Comparison of ENCODE assay signal across 22 mouse cellular contexts in the genomic region with DNA sequence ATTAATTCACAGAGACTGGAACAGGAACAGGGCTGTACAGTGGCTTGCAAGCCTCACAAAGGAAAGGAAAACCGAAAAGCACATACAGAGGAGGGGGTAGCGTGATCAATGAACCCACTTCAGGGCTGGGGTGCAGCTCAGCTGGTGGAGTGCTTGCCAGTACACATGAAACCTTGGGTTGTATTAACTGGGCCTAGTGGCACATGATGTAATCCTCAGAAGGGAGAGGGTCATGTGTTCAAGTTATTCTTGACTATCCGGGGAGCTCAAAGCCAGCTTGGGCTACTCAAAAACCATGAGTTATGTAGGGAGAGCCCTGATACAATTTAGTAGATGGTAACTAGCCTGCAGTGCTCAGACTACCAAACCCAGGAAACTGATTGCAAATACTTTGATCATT.
A peak's percentile ranks its signal among the peaks of the same experiment; 100 is the strongest.
DNase-seq lines count a peak whose midpoint lies in the region; ATAC-seq and TF ChIP-seq lines count a peak whose summit lies in the region.
"Had no signal": no experiment of that assay in that cellular context is flagged by ENCODE, and none has a peak within 500 bp of the region (broad histone marks: within the 10 kb centered on the region; RNA-seq: fewer than 3 reads in every experiment).

No protein-coding gene starts in this region.

- H3K27me3 ChIP-seq in heart, embryonic 10.5 days (ENCODE audit: insufficient read depth, poor library complexity, severe bottlenecking), result no peaks in the 10 kb centered on the region
- H3K27me3 ChIP-seq in midbrain, embryonic 15.5 days (replicated peaks), result no peaks in the 10 kb centered on the region
- no peaks in the 10 kb centered on the region for H3K27me3 ChIP-seq in midbrain, embryonic 13.5 days
- no peaks in the 10 kb centered on the region for H3K27me3 ChIP-seq in CH12.LX (replicated peaks)
- H3K27me3 ChIP-seq: forebrain, embryonic 13.5 days; heart, embryonic 12.5 days; heart, embryonic 15.5 days; hindbrain, embryonic 12.5 days; hindbrain, embryonic 15.5 days had no signal

- H3K79me2 ChIP-seq in CH12.LX (replicated peaks; ENCODE audit: control insufficient read depth, extremely low read depth, insufficient read depth, poor library complexity, severe bottlenecking), result peaks cover 17% of the 10 kb centered on the region; the same call in 1 of the 2 replicates

- no peak for TF ChIP-seq EP300 in CH12.LX (IDR thresholded peaks at IDR 0.05; ENCODE audit: low read length)

- 0 out of 2 replicates have a peak overlapping the region, but pooled peaks have one; percentile 1 for H3K27ac ChIP-seq in heart, embryonic 10.5 days
- no peak overlapping the region for H3K27ac ChIP-seq in midbrain, embryonic 15.5 days
- no peak overlapping the region for H3K27ac ChIP-seq in midbrain, embryonic 13.5 days
- peak overlapping the region; percentile 99 for H3K27ac ChIP-seq in CH12.LX (ENCODE audit: insufficient read depth, low read depth)
- H3K27ac ChIP-seq: forebrain, embryonic 10.5 days; forebrain, embryonic 13.5 days; heart, embryonic 15.5 days; hindbrain, embryonic 12.5 days; hindbrain, embryonic 15.5 days had no signal

- 79% methylated on average over 3 of the region's 3 CpGs for WGBS in heart, embryonic 10.5 days
- 84% methylated on average over 3 of the region's 3 CpGs for WGBS in midbrain, embryonic 15.5 days
- 94% methylated on average over 3 of the region's 3 CpGs for WGBS in midbrain, embryonic 13.5 days

- no peaks in the 10 kb centered on the region for H3K36me3 ChIP-seq in heart, embryonic 10.5 days
- no peaks in the 10 kb centered on the region for H3K36me3 ChIP-seq in midbrain, embryonic 15.5 days (replicated peaks)
- H3K36me3 ChIP-seq in midbrain, embryonic 13.5 days, result no peaks in the 10 kb centered on the region
- H3K36me3 ChIP-seq in CH12.LX (replicated peaks in 1 of 2; ENCODE audit: control insufficient read depth in 1 of 2, insufficient read depth in 1 of 2, low read length in 1 of 2), result peaks cover 0 to 34% of the 10 kb centered on the region in 2 experiments
- H3K36me3 ChIP-seq: forebrain, embryonic 10.5 days; heart, embryonic 12.5 days; heart, embryonic 15.5 days; hindbrain, embryonic 12.5 days; hindbrain, embryonic 15.5 days had no signal

- H3K4me2 ChIP-seq in midbrain, embryonic 15.5 days, result no peak overlapping the region
- no peak overlapping the region for H3K4me2 ChIP-seq in midbrain, embryonic 13.5 days (replicated peaks)
- peak overlapping the region; percentile 38 for H3K4me2 ChIP-seq in CH12.LX (ENCODE audit: insufficient read depth, low read depth, poor library complexity, severe bottlenecking)
- H3K4me2 ChIP-seq: forebrain, embryonic 13.5 days; heart, embryonic 12.5 days; heart, embryonic 15.5 days; hindbrain, embryonic 12.5 days; hindbrain, embryonic 15.5 days had no signal

- no peak for TF ChIP-seq CTCF in CH12.LX (conservative IDR thresholded peaks at IDR 0.05 in 1 of 2, IDR thresholded peaks at IDR 0.05 in 1 of 2; ENCODE audit: low read depth in 2 of 2, low read length in 2 of 2)

- TF ChIP-seq RAD21 in CH12.LX (IDR thresholded peaks at IDR 0.05; ENCODE audit: low read depth, low read length), result no peak; the same call in 1 of the 2 replicates

- intact Hi-C loops in heart, postnatal 14 days (cut with DNase I), result loop anchor here (1.0 to 2.0 kb wide), 2 partner anchors 40 to 297 kb away; no protein-coding TSS in a partner anchor

- DNase-seq in heart, embryonic 10.5 days (ENCODE audit: low spot score), result no peak
- DNase-seq in heart, postnatal 14 days, result no peak
- peak; percentile 72 for DNase-seq in CH12.LX (ENCODE audit: extremely low read depth)
- DNase-seq in kidney, adult 8-10 months, result no peak
- DNase-seq: adrenal gland, postnatal 10 days; adrenal gland, postnatal 36 days; cerebellum, adult 18-20 months; cerebellum, adult 9-10 months; cerebellum, postnatal 14 days; gastrocnemius, postnatal 10 days; gastrocnemius, postnatal 36 days had no signal

- peak; percentile 39; the same call in 1 of the 2 replicates for ATAC-seq in midbrain, embryonic 15.5 days (replicated peaks)
- ATAC-seq in midbrain, embryonic 13.5 days, result no peak
- ATAC-seq: activated CD4-positive, CD25-positive, alpha-beta regulatory T cell, adult 4 months; forebrain, embryonic 13.5 days; forebrain, embryonic 16.5 days; intestine, embryonic 16.5 days had no signal

- H3K9ac ChIP-seq in midbrain, embryonic 15.5 days, result no peak overlapping the region
- H3K9ac ChIP-seq in midbrain, embryonic 13.5 days (replicated peaks), result no peak overlapping the region
- peak overlapping the region; percentile 88 for H3K9ac ChIP-seq in CH12.LX (ENCODE audit: insufficient read depth, low read depth)
- H3K9ac ChIP-seq: forebrain, embryonic 13.5 days; heart, embryonic 12.5 days; heart, embryonic 15.5 days; hindbrain, embryonic 12.5 days; hindbrain, embryonic 15.5 days had no signal

- dilution Hi-C loops in CH12.LX (cut with MboI; ENCODE audit: extremely low pct_ligation_motif_present, extremely low pct_unique_long_range_greater_than_20kb, low sequenced_read_pairs), result no loop called here

- no peak; the same call in none of the 2 replicates for TF ChIP-seq POLR2A in CH12.LX (IDR thresholded peaks at IDR 0.05; ENCODE audit: low read depth, low read length)

- in situ Hi-C loops in CH12.LX (cut with MboI; ENCODE audit: low pct_ligation_motif_present, low pct_unique_long_range_greater_than_20kb, low sequenced_read_pairs), result loop anchor here (5.0 to 10.0 kb wide), 2 partner anchors 297 to 389 kb away; a partner anchor contains a TSS

- H3K4me1 ChIP-seq in heart, embryonic 10.5 days, result 0 out of 2 replicates have a peak, but pooled peaks cover 4% of the 10 kb centered on the region
- peaks cover 6% of the 10 kb centered on the region; the same call in 1 of the 2 replicates for H3K4me1 ChIP-seq in midbrain, embryonic 15.5 days
- peaks cover 6% of the 10 kb centered on the region; the same call in 1 of the 2 replicates for H3K4me1 ChIP-seq in midbrain, embryonic 13.5 days (replicated peaks)
- H3K4me1 ChIP-seq in CH12.LX (ENCODE audit: control insufficient read depth in 1 of 2, insufficient read depth in 2 of 2), result peaks cover 24 to 87% of the 10 kb centered on the region in 2 experiments
- H3K4me1 ChIP-seq: forebrain, embryonic 10.5 days; forebrain, embryonic 13.5 days; hindbrain, embryonic 12.5 days; hindbrain, embryonic 15.5 days had no signal

- no peak overlapping the region for H3K4me3 ChIP-seq in heart, embryonic 10.5 days
- H3K4me3 ChIP-seq in midbrain, embryonic 15.5 days, result no peak overlapping the region
- no peak overlapping the region for H3K4me3 ChIP-seq in midbrain, embryonic 13.5 days (replicated peaks)
- H3K4me3 ChIP-seq in CH12.LX (replicated peaks in 1 of 3; ENCODE audit: low read depth in 2 of 3, low read length in 2 of 3, poor library complexity in 1 of 3), result peak overlapping the region in 2 of 3 experiments; percentile 11 to 12
- H3K4me3 ChIP-seq: forebrain, embryonic 10.5 days; forebrain, embryonic 13.5 days; heart, embryonic 12.5 days; heart, embryonic 15.5 days; hindbrain, embryonic 12.5 days; hindbrain, embryonic 15.5 days had no signal

- H3K9me3 ChIP-seq in heart, embryonic 10.5 days, result no peaks in the 10 kb centered on the region
- no peaks in the 10 kb centered on the region for H3K9me3 ChIP-seq in midbrain, embryonic 15.5 days
- no peaks in the 10 kb centered on the region for H3K9me3 ChIP-seq in midbrain, embryonic 13.5 days
- no peaks in the 10 kb centered on the region for H3K9me3 ChIP-seq in CH12.LX (replicated peaks; ENCODE audit: low read length)
- H3K9me3 ChIP-seq: forebrain, embryonic 10.5 days; forebrain, embryonic 13.5 days; heart, embryonic 12.5 days; heart, embryonic 15.5 days; hindbrain, embryonic 12.5 days; hindbrain, embryonic 15.5 days had no signal

TF ChIP-seq in CH12.LX, 34 proteins besides CTCF, POLR2A, EP300 and RAD21 (continues in another document):
- TF ChIP-seq BHLHE40 (IDR thresholded peaks at IDR 0.05; ENCODE audit: low read depth, low read length) (peak; percentile 73), NRF1 (IDR thresholded peaks at IDR 0.05; ENCODE audit: low read depth, low read length) (no peak), JUN (IDR thresholded peaks at IDR 0.05; ENCODE audit: insufficient read depth, low read depth, low read length) (no peak), MYC (IDR thresholded peaks at IDR 0.05; ENCODE audit: low read depth, low read length) (peak; percentile 7; the same call in 1 of the 2 replicates), MAX (IDR thresholded peaks at IDR 0.05; ENCODE audit: low read length) (no peak), HCFC1 (IDR thresholded peaks at IDR 0.05; ENCODE audit: low read depth, low read length) (no peak), MAFK (IDR thresholded peaks at IDR 0.05; ENCODE audit: insufficient replicate concordance, low read length) (no peak), SMC3 (IDR thresholded peaks at IDR 0.05; ENCODE audit: low read depth, low read length) (no peak), E2F4 (IDR thresholded peaks at IDR 0.05; ENCODE audit: insufficient replicate concordance, low read depth, low read length) (no peak), POLR2AphosphoS2 (IDR thresholded peaks at IDR 0.05; ENCODE audit: low read depth, low read length) (no peak), USF2 (conservative IDR thresholded peaks at IDR 0.05; ENCODE audit: low read depth, low read length) (peak; percentile 42; the same call in 1 of the 2 replicates), NELFE (IDR thresholded peaks at IDR 0.05; ENCODE audit: low read depth, low read length) (no peak; the same call in 1 of the 2 replicates), ZC3H11A (IDR thresholded peaks at IDR 0.05; ENCODE audit: low read depth, low read length) (no peak), UBTF (IDR thresholded peaks at IDR 0.05; ENCODE audit: low read depth, low read length) (no peak), CHD2 (IDR thresholded peaks at IDR 0.05; ENCODE audit: low read length) (no peak; the same call in 1 of the 2 replicates), RCOR1 (conservative IDR thresholded peaks at IDR 0.05; ENCODE audit: low read depth, low read length) (no peak), USF1 (IDR thresholded peaks at IDR 0.05; ENCODE audit: low read depth, low read length) (peak; percentile 55), ZNF384 (IDR thresholded peaks at IDR 0.05; ENCODE audit: low read depth, low read length) (no peak), IRF4 (IDR thresholded peaks at IDR 0.05; ENCODE audit: low read depth, low read length) (no peak), TCF12 (IDR thresholded peaks at IDR 0.05; ENCODE audit: low read depth, low read length) (no peak), GABPA (IDR thresholded peaks at IDR 0.05; ENCODE audit: insufficient replicate concordance, low read depth, low read length) (no peak), ZMIZ1 (IDR thresholded peaks at IDR 0.05; ENCODE audit: low read depth, low read length) (0 out of 2 replicates have a peak, but pooled peaks have one; percentile 22), TBP (conservative IDR thresholded peaks at IDR 0.05; ENCODE audit: low read depth, low read length) (peak; percentile 18; the same call in 1 of the 2 replicates), CHD1 (IDR thresholded peaks at IDR 0.05; ENCODE audit: low read depth, low read length) (no peak), KAT2A (IDR thresholded peaks at IDR 0.05; ENCODE audit: insufficient replicate concordance, low read length) (no peak), ELF1 (IDR thresholded peaks at IDR 0.05; ENCODE audit: low read depth, low read length) (no peak)

Comparison
In these comparisons a context has a peak if more than half of its experiments do, and no peak if none do; other contexts are left out.
1. H3K27ac ChIP-seq: peak in heart, embryonic 10.5 days (single experiment) and CH12.LX (single experiment); none in midbrain, embryonic 15.5 days (single experiment) and midbrain, embryonic 13.5 days (single experiment).
2. H3K4me3 ChIP-seq: peak in CH12.LX (2 of 3); none in heart, embryonic 10.5 days (single experiment), midbrain, embryonic 15.5 days (single experiment) and midbrain, embryonic 13.5 days (single experiment).